Mouse (Mus musculus) frontal cortex, adult 2 months (tissue): Measurements from ENCODE around the gene Slc35e4. TPM values are rescaled to one million over a fixed set of nuclear protein-coding genes. Genes with fewer than 3 reads are reported as not detected.
A peak's percentile ranks its signal among the peaks of the same experiment; 100 is the strongest.
"Not testable (repeated sequence)": the region's sequence is repeated elsewhere in the genome, so short reads cannot be mapped to it uniquely, and the experiment has no call there.

Experiments
- DNase-seq, 2 experiments: peaks; one replicate each; pipeline ENCODE4 v3.0.0; 2022; ENCODE audit warnings: low spot score in 1 of 2; ENCODE audit errors: extremely low spot score in 1 of 2
- polyA plus RNA-seq: library from polyadenylated mRNA; depleted of rRNA; stranded (reverse); fragments of >200 nt; gene quantifications from 2 replicates; pipeline ENCODE4 v1.2.3, GENCODE M21; 2012; rRNA removed

The Slc35e4 gene
- polyA plus RNA-seq: 23.9 and 24.0 TPM in 2 replicates

GRCm38 (mm10) chr11:3914109-3914840 lies at the start of gene Slc35e4:
Gene Slc35e4 (minus strand): TSS chr11:3914664.
- DNase-seq: peak; percentile 49 to 89

GRCm38 (mm10) chr11:3963610-3964415 lies 49.3 kb upstream of the Slc35e4 start, which contains the start of gene Pes1:
Gene Pes1 (plus strand): TSS chr11:3963975.
- peak; percentile 69 to 91 for DNase-seq

DNA sequence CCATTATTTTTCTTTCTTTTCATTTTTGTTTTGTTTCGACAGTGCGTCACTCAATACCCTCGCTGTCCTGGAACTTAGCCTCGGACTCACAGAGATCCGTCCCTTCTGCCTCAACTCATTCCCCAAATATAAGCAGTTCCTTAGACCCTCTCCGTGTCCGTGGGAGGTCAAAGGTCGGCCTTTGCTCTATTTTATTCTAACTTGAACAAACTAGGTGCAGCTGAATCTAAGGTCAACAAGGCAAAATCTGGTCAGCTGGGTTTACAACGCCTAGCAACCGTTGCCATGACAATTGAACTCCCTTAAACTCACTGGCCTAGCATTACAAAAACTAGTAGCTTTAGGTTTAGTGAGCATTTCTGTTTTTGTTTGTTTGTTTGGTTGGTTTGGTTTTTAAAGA lies 48.7 kb upstream of the Slc35e4 start:
- no peak for DNase-seq

GRCm38 (mm10) chr11:3961761-3962160 lies 47.3 kb upstream of the Slc35e4 start:
- DNase-seq: no peak

DNA sequence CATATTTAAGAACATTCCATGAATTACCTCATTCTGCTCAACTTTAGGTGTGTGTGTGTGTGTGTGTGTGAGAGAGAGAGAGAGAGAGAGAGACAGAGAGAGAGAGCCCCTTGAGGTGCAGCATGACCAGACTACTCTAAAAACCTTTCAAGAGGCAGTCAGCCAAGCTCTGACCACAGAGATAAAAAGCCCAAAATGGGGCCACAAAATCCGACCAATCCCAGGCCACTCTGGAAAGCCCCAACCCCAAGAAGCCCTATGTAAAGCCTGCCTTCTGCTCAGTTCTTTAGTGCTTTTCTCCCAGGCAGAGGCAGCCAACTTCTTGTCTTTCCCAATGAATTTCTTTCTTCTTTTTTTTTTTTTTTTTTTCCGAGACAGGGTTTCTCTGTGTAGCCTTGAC lies 46.4 kb upstream of the Slc35e4 start:
- no peak for DNase-seq

- DNase-seq: not testable (repeated sequence)
Measured at GRCm38 (mm10) chr11:3955371-3955770, 40.9 kb upstream of the Slc35e4 start.

DNA sequence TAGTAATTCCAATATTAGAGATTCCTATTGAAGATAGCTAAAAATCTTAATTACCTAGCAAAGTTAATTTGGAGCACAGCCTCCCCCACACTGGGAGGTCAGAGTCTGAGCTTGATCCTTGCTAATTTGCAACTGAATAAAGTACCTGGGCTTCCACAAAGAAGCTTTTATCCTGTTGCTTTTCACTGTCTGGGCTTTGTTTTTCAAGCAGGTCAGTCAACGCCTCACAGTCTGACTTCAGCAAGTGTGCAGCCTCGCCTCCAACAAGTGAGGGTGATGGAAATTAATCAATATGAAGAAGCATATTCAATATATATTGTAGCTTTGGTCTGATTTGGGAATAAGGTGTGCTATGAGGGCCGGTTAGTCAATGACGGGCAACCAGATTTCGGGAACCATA lies 40.4 kb upstream of the Slc35e4 start:
- DNase-seq: not testable (repeated sequence)

- DNase-seq: no peak
Measured at GRCm38 (mm10) chr11:3946386-3946785, 31.9 kb upstream of the Slc35e4 start.

DNA sequence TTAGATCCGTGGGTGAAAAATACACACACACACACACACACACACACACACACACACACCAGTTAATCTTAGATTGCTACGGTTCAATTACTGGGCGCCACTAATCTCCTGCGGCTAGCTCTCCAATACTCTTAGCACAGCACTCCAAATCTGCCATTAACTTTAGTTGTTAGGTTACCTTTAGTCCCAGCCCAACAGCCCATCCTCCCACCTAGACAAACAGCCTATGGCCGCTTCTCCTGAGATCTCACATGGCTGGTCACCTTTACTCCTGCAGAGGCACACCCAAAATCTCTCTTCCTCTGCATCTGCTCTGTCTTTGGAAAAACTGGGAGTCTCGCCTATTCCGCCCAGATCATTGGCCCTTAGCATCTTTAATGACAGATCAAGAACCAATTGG lies 26.9 kb upstream of the Slc35e4 start:
- DNase-seq: no peak

DNA sequence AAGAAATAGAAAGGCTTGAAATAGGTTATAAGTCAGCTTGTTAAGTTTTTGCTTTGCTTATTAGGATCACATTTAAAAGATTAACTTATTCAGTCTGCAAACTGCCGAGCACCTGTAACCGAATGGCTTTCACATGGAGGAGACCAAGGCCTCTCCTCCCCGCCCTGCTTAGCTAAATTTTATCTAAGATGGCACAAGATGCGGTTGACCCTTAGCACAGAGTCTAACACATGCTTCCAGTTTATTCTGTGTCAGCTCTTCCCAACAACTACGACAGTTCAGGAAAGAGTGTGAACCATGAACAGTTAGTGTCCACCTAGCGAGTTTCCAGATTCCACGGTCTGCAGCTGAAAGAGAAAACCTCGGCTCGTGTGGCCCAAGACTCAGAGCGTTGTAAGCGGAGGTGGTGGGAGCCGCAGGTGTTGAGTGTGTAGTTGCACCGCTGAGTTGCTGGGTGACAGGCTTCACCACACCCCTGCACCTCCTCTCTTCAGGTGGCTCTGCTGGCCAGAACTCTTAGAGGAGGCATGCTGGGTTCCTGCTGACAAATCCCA lies 22.9 kb upstream of the Slc35e4 start:
- no peak for DNase-seq

GRCm38 (mm10) chr11:3936318-3936717 lies 21.9 kb upstream of the Slc35e4 start:
- no peak for DNase-seq

DNA sequence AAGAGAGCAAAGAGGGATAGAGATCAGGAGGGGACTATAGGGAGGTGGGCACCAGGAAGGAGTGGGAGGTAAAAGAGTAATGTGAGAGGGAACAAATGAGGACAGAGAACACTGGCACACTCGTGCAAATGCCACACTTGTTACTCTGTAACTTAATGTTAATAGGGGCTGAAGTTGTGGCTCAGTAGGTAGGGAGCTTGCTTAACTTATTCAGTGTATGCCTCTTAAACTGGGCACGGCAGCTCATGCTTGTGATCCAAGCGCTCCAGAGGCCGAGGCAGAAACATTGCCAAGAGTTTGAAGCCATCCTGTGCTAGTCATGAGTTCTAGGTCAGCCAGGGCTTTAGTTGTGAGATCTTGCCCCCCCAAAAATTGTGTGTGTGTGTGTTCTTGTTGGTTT lies 20.7 kb upstream of the Slc35e4 start:
- no peak for DNase-seq

DNA sequence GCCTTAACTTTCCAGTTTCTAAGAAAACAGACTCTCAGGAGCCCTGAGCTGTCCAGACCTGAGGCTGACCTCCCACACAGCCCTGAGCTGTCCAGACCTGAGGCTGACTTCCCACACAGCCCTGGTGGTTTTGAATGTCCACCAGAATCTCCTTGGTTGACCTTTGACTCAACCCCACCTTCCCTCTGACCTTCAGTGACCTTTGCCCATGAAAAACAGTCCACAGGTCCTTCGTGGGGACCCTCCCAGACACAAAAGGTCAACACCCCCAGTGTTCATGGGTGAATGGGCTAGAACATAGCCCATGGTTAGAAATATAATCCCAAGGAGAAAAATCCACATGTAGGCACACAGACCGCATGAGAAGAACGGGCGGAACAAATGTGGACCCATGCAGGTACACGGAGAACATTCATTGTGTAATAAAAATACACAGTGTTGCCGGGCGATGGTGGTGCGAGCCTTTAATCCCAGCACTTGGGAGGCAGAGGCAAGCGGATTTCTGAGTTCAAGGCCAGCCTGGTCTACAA lies 19.4 kb upstream of the Slc35e4 start:
- DNase-seq: no peak

DNA sequence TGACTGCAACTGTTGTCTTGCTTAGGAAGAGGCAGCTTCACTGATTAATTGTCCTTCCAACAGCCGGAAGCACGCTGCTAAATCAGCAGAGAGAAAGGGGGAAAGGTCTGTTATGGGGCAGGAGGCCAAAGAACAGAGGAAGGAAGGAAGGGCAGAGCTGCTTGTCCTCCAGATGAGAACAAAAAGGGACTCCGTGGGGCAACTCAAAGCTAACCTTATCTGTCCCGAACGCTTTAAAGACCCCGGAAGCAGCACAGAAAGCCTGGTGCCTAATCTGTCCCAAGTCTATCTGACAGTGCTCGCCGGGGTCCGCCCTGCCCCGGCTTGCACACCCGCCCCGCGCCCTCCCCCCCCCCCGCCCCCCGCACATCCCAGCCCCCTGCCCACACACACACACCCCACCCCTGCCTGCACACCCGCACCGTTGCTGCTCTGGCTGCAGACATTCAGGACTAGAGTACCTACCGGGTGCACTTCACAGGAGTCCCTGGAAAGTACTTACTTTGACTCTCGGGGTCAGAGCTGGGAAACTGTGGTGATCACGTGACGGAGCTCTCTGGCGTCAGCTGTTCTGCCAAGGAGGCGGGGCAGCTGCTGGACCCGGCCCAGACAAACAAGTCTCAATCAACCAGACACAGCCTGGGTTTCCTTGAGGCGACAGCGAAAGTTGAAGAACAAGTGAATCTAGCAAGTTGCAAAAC lies 17.2 kb upstream of the Slc35e4 start, which contains the start of gene Tcn2:
Tcn2 (minus strand) TSS at position 649 of the 701 bp plus-strand sequence.
- peak in 1 of 2 experiments; percentile 66 for DNase-seq

DNA sequence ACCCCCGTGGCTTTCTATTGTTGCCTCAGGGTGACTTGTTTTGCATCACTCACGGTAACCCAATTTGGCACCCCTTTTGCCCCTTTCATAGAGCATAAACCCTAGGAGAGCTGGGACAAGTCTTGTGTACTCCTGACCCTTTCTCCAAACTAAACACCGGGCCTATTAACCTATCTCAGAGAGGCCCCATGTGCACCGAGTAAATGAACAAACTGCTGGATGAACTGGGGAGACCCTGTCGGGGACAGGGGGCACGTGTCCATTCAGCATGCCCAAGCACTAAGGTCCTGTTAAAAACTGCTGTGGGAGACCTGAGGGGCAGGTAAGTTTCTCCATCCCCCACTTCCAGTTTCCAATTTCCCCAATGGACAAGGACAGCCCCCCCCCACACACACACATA lies 16.5 kb upstream of the Slc35e4 start:
- DNase-seq: no peak

DNA sequence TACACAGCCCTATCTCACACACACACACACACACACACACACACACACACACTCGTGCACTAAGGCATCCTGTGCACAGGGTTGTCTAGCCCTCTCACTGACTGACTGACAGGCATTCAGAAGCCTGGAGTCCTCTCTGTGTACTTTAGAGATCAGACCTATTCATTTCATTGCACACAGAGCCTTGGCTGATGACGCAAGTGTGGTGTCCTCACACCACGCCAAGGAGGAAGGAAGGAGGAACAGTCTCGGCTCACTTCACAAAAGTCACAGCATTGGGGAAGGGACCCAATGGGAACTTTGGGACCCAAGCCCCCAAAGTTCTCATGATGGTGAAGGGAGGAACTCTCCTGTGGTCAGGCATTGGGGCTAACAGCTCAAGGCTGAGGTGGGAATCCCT lies 15.6 kb upstream of the Slc35e4 start:
- DNase-seq: no peak

- no peak for DNase-seq
Measured at GRCm38 (mm10) chr11:3925916-3926315, 11.5 kb upstream of the Slc35e4 start.

DNA sequence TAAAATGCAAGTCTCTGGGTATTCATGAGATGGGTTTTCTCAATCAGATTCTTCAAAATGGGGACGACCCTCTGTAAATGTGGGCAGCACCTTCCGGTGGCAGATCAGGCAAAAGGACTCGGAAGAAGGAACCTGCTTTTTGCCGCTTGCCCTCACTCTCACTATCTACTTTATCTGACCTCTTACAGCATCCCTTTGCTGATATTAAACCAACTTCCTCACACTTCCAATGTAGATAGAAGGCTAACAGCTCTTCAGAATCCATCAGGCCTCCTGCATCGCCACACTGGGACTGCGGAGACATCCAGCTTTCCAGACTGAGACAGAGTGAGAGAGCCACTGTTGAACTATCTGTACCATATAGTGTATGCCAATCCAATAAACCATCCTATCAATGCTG lies 8.3 kb upstream of the Slc35e4 start:
- DNase-seq: no peak

DNA sequence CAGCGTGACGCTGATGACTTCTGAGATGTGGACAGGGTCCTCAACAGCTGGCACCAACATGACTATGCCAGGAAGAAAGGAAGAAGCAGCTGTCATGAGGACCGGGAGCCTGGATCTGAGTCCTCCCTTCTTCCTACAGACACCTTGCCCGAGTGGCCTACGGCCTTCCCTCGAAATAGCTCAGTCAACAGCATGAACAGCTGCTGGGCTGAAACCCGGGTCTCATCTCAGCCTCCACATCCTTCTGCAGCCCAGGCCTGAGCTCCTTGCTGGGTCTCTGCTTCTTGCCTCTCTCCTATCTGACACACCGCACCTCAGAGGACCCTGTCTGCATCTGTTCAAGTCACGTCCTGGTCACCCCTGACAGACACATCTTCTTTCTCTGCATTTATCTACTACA lies 7.7 kb upstream of the Slc35e4 start:
- no peak for DNase-seq

- DNase-seq: peak in 1 of 2 experiments; percentile 81
Measured at GRCm38 (mm10) chr11:3921281-3921850, 6.9 kb upstream of the Slc35e4 start.
